Mouse (Mus musculus): Measurements from ENCODE around the gene Shtn1. TPM values are rescaled to one million over a fixed set of nuclear protein-coding genes. Genes with fewer than 3 reads are reported as not detected.

Shtn1 gene
- polyA plus RNA-seq (2015; fragmentation: Nextera tagmentation; extraction: Ambion mirVana) = 43.5 and 50.6 TPM in 2 replicates

GRCm38 (mm10) chr19:59075472-59076101 is at the start of gene Shtn1:
Gene Shtn1, minus strand, starts transcription at chr19:59076100.

GRCm38 (mm10) chr19:58942841-58943828 is 132.8 kb downstream of the Shtn1 start, which contains the start of the genes Eno4 and Hspa12a:
Gene Eno4, plus strand, starts transcription at chr19:58943425.
Gene Hspa12a, minus strand, starts transcription at chr19:58943654.

Other genes starting within 250 kb of the Shtn1 start
- 1.2 and 2.0 TPM in 2 replicates for gene Eno4, start 132.7 kb downstream of the Shtn1 start, polyA plus RNA-seq (2015; fragmentation: Nextera tagmentation; extraction: Ambion mirVana)
- 55.4 and 63.2 TPM in 2 replicates for gene Hspa12a, start 132.4 kb downstream of the Shtn1 start, polyA plus RNA-seq (2015; fragmentation: Nextera tagmentation; extraction: Ambion mirVana)
- not detected in 2 replicates for gene Vax1, start 94.0 kb upstream of the Shtn1 start, polyA plus RNA-seq (2015; fragmentation: Nextera tagmentation; extraction: Ambion mirVana)
- gene Kcnk18, start 143.1 kb upstream of the Shtn1 start, polyA plus RNA-seq (2015; fragmentation: Nextera tagmentation; extraction: Ambion mirVana) = 0.28 TPM in 1 of 2 replicates, not detected in the other
- 5.9 and 6.0 TPM in 2 replicates for gene Slc18a2, start 184.8 kb upstream of the Shtn1 start, polyA plus RNA-seq (2015; fragmentation: Nextera tagmentation; extraction: Ambion mirVana)
- gene Rps12-ps3, start 246.2 kb upstream of the Shtn1 start, polyA plus RNA-seq (2015; fragmentation: Nextera tagmentation; extraction: Ambion mirVana) = 3.3 and 13.3 TPM in 2 replicates

Measured in neural tube, postnatal 0 days (tissue).